Mouse (Mus musculus): Measurements from ENCODE around the gene Ttll6. TPM values are rescaled to one million over a fixed set of nuclear protein-coding genes. Genes with fewer than 3 reads are reported as not detected.
"Not testable (repeated sequence)": the region's sequence is repeated elsewhere in the genome, so short reads cannot be mapped to it uniquely, and the experiment has no call there.

Ttll6 gene
- polyA plus RNA-seq, 1 experiment: 0.28 TPM

DNA sequence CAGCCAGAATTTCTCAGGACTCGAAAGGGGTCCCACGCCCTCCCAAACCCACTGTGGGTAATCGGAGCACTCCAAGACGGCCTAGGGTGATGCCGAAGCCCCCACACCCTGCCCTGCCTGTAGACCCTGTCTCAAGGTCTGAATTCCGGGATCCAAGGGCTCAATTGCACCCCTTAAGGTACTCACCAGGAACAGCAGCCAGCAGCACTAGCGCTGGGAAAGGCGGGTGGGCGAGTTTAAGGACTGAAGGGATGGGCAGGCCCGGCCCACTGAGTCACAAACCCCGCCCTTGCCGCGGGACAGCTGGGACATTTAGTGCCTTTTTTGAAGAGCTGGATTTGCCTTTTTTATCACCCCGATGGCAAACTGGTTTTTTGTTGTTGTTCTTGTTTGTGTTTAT lies 21.8 kb upstream of the Ttll6 start, which contains the start of gene Calcoco2:
TSS of gene Calcoco2 (minus strand) at position 214 of the 400 bp plus-strand sequence.
- DNase-seq: no peak
- WGBS: 59% methylated on average over 14 of the region's 14 CpGs
- H3K27ac ChIP-seq (ENCODE audit: control insufficient read depth, insufficient read depth, low read length): no peak within 1 kb of the TSS
- no peaks in the 10 kb centered on the region for H3K4me1 ChIP-seq (replicated peaks; ENCODE audit: control insufficient read depth, insufficient read depth, low read length)
- H3K36me3 ChIP-seq (ENCODE audit: control insufficient read depth, insufficient read depth, low read length): no peaks in the 10 kb centered on the region
- no peaks in the 10 kb centered on the region for H3K27me3 ChIP-seq (ENCODE audit: control insufficient read depth, insufficient read depth, low read length)
- H3K4me3 ChIP-seq (ENCODE audit: control insufficient read depth, insufficient read depth, low read length): no peak within 1 kb of the TSS
- TF ChIP-seq CTCF (IDR thresholded peaks at IDR 0.05; ENCODE audit: borderline replicate concordance, control insufficient read depth, extremely low read depth, insufficient read depth, low read length, poor library complexity) (no peak), POLR2A (IDR thresholded peaks at IDR 0.05; ENCODE audit: control insufficient read depth, extremely low read depth, insufficient read depth, low read length, poor library complexity) (no peak)

DNA sequence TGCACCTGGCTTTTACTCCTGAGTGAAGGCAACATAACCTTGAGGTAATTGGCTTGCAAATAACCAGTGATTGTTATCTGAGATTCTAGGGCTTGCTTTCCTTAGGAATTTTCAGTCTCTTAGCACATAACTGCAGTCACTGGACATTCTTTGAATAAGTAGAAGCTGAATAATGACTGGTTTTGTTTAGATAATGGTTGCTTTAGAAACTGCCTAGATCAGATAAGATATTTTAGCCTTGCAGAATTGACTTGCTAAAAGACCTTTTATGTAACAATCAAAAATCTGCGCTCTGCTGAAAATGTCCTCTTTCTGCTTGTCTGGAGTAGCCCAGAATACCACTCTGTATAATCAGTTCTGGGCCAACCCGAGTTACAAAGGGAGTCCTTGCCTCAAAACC lies 19.5 kb upstream of the Ttll6 start:
- no peak for DNase-seq
- Histone ChIP-seq H3K27ac (ENCODE audit: control insufficient read depth, insufficient read depth, low read length) (no peak overlapping the region), H3K27me3 (ENCODE audit: control insufficient read depth, insufficient read depth, low read length) (no peaks in the 10 kb centered on the region), H3K4me1 (replicated peaks; ENCODE audit: control insufficient read depth, insufficient read depth, low read length) (no peaks in the 10 kb centered on the region), H3K36me3 (ENCODE audit: control insufficient read depth, insufficient read depth, low read length) (no peaks in the 10 kb centered on the region), H3K4me3 (ENCODE audit: control insufficient read depth, insufficient read depth, low read length) (no peak overlapping the region)
- whole genome bisulfite sequencing: 72% methylated on average over 2 of the region's 2 CpGs
- TF ChIP-seq CTCF (IDR thresholded peaks at IDR 0.05; ENCODE audit: borderline replicate concordance, control insufficient read depth, extremely low read depth, insufficient read depth, low read length, poor library complexity): no peak
- no peak for TF ChIP-seq POLR2A (IDR thresholded peaks at IDR 0.05; ENCODE audit: control insufficient read depth, extremely low read depth, insufficient read depth, low read length, poor library complexity)

DNA sequence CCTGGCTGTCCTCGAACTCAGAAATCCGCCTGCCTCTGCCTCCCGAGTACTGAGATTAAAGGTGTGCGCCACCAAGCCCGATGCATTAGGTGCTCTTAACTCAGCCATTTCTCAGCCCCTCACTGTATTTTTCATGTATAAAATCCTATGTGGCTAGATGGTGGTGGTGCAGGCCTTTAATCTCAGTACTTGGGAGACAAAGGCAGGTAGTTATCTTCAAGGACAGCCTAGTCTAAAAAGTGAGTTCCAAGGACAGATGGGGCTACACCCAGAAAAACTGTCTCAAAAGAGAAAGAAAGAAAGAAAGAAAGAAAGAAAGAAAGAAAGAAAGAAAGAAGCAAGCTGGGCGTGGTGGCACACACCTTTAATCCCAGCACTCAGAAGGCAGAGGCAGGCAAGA lies 18.2 kb upstream of the Ttll6 start:
- DNase-seq: no peak
- H3K27me3 ChIP-seq (ENCODE audit: control insufficient read depth, insufficient read depth, low read length): no peaks in the 10 kb centered on the region
- no peak for TF ChIP-seq CTCF (IDR thresholded peaks at IDR 0.05; ENCODE audit: borderline replicate concordance, control insufficient read depth, extremely low read depth, insufficient read depth, low read length, poor library complexity)
- TF ChIP-seq POLR2A (IDR thresholded peaks at IDR 0.05; ENCODE audit: control insufficient read depth, extremely low read depth, insufficient read depth, low read length, poor library complexity): no peak
- H3K36me3 ChIP-seq (ENCODE audit: control insufficient read depth, insufficient read depth, low read length): no peaks in the 10 kb centered on the region
- WGBS: 91% methylated on average over 6 of the region's 6 CpGs
- no peak overlapping the region for H3K27ac ChIP-seq (ENCODE audit: control insufficient read depth, insufficient read depth, low read length)
- H3K4me1 ChIP-seq (replicated peaks; ENCODE audit: control insufficient read depth, insufficient read depth, low read length): no peaks in the 10 kb centered on the region
- no peak overlapping the region for H3K4me3 ChIP-seq (ENCODE audit: control insufficient read depth, insufficient read depth, low read length)

DNA sequence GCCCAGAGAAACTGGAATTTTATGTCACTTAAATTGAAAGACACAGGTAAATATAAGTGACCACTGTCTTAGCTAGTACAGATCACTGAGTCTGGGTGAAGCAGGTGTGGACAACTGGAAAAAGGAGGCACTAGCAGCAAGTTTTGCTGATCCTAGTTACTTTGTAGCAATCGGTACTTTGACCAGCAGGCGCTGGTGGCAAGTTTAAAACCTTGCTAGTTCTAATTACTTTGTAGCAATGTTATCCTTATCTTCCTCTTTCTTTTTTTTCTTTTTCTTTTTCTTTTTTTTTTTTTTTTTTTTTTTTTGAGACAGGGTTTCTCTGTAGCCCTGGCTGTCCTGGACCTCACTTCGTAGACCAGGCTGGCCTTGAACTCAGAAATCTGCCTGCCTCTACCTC lies 17.5 kb upstream of the Ttll6 start:
- Histone ChIP-seq H3K4me3 (ENCODE audit: control insufficient read depth, insufficient read depth, low read length) (no peak overlapping the region), H3K27ac (ENCODE audit: control insufficient read depth, insufficient read depth, low read length) (no peak overlapping the region), H3K27me3 (ENCODE audit: control insufficient read depth, insufficient read depth, low read length) (no peaks in the 10 kb centered on the region), H3K36me3 (ENCODE audit: control insufficient read depth, insufficient read depth, low read length) (no peaks in the 10 kb centered on the region), H3K4me1 (replicated peaks; ENCODE audit: control insufficient read depth, insufficient read depth, low read length) (no peaks in the 10 kb centered on the region)
- 89% methylated on average over 3 of the region's 3 CpGs for WGBS
- TF ChIP-seq CTCF (IDR thresholded peaks at IDR 0.05; ENCODE audit: borderline replicate concordance, control insufficient read depth, extremely low read depth, insufficient read depth, low read length, poor library complexity) (no peak), POLR2A (IDR thresholded peaks at IDR 0.05; ENCODE audit: control insufficient read depth, extremely low read depth, insufficient read depth, low read length, poor library complexity) (no peak)
- DNase-seq: no peak

DNA sequence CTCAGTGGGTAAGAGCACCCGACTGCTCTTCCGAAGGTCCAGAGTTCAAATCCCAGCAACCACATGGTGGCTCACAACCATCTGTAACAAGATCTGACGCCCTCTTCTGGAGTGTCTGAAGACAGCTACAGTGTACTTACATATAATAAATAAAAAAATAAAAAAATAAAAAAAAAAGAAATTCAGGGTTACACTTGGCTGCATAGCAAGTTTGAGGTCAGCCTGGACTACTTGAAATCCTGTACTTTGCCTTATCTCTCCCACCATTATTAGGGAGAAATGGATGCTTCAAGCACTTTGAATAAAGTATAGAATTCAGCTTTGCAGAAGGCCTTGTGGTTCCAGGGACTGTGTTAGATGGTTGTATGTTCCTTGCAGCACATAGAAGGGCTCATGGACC lies 16.7 kb upstream of the Ttll6 start:
- not testable (repeated sequence) for H3K27ac ChIP-seq (ENCODE audit: control insufficient read depth, insufficient read depth, low read length); DNase-seq; H3K36me3 ChIP-seq (ENCODE audit: control insufficient read depth, insufficient read depth, low read length); H3K27me3 ChIP-seq (ENCODE audit: control insufficient read depth, insufficient read depth, low read length); H3K4me1 ChIP-seq (replicated peaks; ENCODE audit: control insufficient read depth, insufficient read depth, low read length); H3K4me3 ChIP-seq (ENCODE audit: control insufficient read depth, insufficient read depth, low read length)
- 88% methylated on average over 3 of the region's 3 CpGs for WGBS

DNA sequence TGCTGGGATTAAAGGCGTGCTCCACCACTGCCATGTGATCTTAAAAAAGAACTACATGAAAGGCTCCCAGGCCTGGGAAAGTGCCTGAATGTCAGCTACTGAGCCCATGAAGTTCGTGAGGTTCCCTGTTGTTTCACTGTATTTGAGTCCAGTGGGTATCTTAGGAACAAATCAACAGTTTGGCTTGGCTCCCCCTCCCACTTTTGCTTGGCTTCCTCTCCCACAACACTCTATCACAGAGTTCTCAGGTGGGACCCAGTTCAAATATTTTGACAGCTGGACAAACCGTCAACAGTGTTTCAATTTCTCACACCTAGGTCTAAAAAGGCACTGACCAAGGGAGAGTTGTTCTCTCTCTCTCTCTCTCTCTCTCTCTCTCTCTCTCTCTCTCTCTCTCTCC lies 14.2 kb upstream of the Ttll6 start:
- Histone ChIP-seq H3K4me1 (replicated peaks; ENCODE audit: control insufficient read depth, insufficient read depth, low read length) (no peaks in the 10 kb centered on the region), H3K4me3 (ENCODE audit: control insufficient read depth, insufficient read depth, low read length) (no peak overlapping the region), H3K36me3 (ENCODE audit: control insufficient read depth, insufficient read depth, low read length) (no peaks in the 10 kb centered on the region), H3K27ac (ENCODE audit: control insufficient read depth, insufficient read depth, low read length) (no peak overlapping the region), H3K27me3 (ENCODE audit: control insufficient read depth, insufficient read depth, low read length) (peaks cover 4% of the 10 kb centered on the region; the same call in 1 of the 2 replicates)
- DNase-seq: no peak
- 74% methylated on average over 3 of the region's 3 CpGs for WGBS
- TF ChIP-seq CTCF (IDR thresholded peaks at IDR 0.05; ENCODE audit: borderline replicate concordance, control insufficient read depth, extremely low read depth, insufficient read depth, low read length, poor library complexity) (no peak), POLR2A (IDR thresholded peaks at IDR 0.05; ENCODE audit: control insufficient read depth, extremely low read depth, insufficient read depth, low read length, poor library complexity) (no peak)

DNA sequence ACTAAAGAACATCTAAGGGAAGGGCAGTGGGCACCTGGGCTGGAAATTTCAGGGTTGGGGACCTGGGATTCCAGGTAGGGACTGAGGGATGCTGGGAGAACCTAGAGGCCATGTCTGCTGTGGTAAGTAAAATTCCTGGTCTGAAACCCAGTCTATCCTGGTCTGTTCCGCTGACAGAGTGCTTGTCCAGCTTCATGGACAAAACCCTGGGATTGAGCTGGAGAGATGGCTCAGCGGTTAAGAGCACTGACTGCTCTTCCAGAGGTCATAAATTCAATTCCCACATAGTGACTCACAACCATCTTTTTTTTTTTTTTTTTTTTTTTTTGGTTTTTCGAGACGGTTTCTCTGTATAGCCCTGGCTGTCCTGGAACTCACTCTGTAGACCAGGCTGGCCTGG lies 10.8 kb upstream of the Ttll6 start:
- not testable (repeated sequence) for H3K4me3 ChIP-seq (ENCODE audit: control insufficient read depth, insufficient read depth, low read length); DNase-seq; H3K4me1 ChIP-seq (replicated peaks; ENCODE audit: control insufficient read depth, insufficient read depth, low read length); H3K27ac ChIP-seq (ENCODE audit: control insufficient read depth, insufficient read depth, low read length); H3K36me3 ChIP-seq (ENCODE audit: control insufficient read depth, insufficient read depth, low read length); H3K27me3 ChIP-seq (ENCODE audit: control insufficient read depth, insufficient read depth, low read length)
- 79% methylated on average over 4 of the region's 4 CpGs for WGBS
